Mouse (Mus musculus) CD4-positive helper T cell, adult 2 months (primary cell): ENCODE measurements at regions not wholly inside any gene's neighbourhood (a gene's known extent, or its start where the extent isn't known, plus 50 kb on each side); places are given as distances from the start of the nearest gene placed in this dataset.

Experiments used
- DNase-seq: peaks from one replicate; pipeline ENCODE4 v3.0.0-alpha.2; 2012; ENCODE audit warnings: low read depth, missing footprints, low spot score

- DNase-seq, result no peak
These were observed 57.3 kb downstream of the Edn1 start for GRCm38 (mm10) chr13:42358588-42358987.

GRCm38 (mm10) chr13:42367655-42368554, 66.6 kb downstream of the Edn1 start:
- DNase-seq, result no peak

GRCm38 (mm10) chr13:42369826-42370225, 68.5 kb downstream of the Edn1 start:
- DNase-seq, result no peak

GRCm38 (mm10) chr13:42372201-42372600, 70.9 kb downstream of the Edn1 start:
- DNase-seq, result no peak

- DNase-seq, result no peak
These were observed 72.9 kb downstream of the Edn1 start for GRCm38 (mm10) chr13:42374181-42374596.

- no peak for DNase-seq
These were observed 78.4 kb downstream of the Edn1 start for GRCm38 (mm10) chr13:42379675-42380074.

GRCm38 (mm10) chr13:42383099-42383498, 81.8 kb downstream of the Edn1 start:
- DNase-seq, result no peak

- DNase-seq, result no peak
These were observed 89.1 kb downstream of the Edn1 start for GRCm38 (mm10) chr13:42390389-42390788.

GRCm38 (mm10) chr13:42391330-42392005, 90.2 kb downstream of the Edn1 start:
- no peak for DNase-seq

- peak; percentile 6 for DNase-seq
These were observed 91.4 kb downstream of the Edn1 start for GRCm38 (mm10) chr13:42392701-42393100.

GRCm38 (mm10) chr13:42394572-42394971, 93.3 kb downstream of the Edn1 start:
- DNase-seq, result no peak

GRCm38 (mm10) chr13:42401513-42401912, 100.2 kb downstream of the Edn1 start:
- no peak for DNase-seq

- DNase-seq, result no peak
These were observed 102.2 kb downstream of the Edn1 start for GRCm38 (mm10) chr13:42403231-42404020.

- no peak for DNase-seq
These were observed 111.5 kb downstream of the Edn1 start for GRCm38 (mm10) chr13:42412652-42413282.

GRCm38 (mm10) chr13:42446921-42447320, 145.6 kb downstream of the Edn1 start:
- DNase-seq, result no peak

- no peak for DNase-seq
These were observed 152.4 kb downstream of the Edn1 start for GRCm38 (mm10) chr13:42453665-42454064.

GRCm38 (mm10) chr13:42459892-42460291, 158.6 kb downstream of the Edn1 start:
- no peak for DNase-seq

GRCm38 (mm10) chr13:42478825-42479224, 177.5 kb downstream of the Edn1 start:
- DNase-seq, result no peak

- DNase-seq, result no peak
These were observed 189.3 kb upstream of the Phactr1 start for GRCm38 (mm10) chr13:42490956-42491680.

- DNase-seq, result no peak
These were observed 186.1 kb upstream of the Phactr1 start for GRCm38 (mm10) chr13:42494371-42494770.

- no peak for DNase-seq
These were observed 182.1 kb upstream of the Phactr1 start for GRCm38 (mm10) chr13:42498351-42498750.
